Mouse (Mus musculus) induced T-regulatory cell, adult 2 months (primary cell): Measurements from ENCODE around the gene Cyp3a25.
"Not testable (repeated sequence)": the region's sequence is repeated elsewhere in the genome, so short reads cannot be mapped to it uniquely, and the experiment has no call there.

Experiments used
- DNase-seq: peaks from one replicate; pipeline ENCODE4 v3.0.0-alpha.2; 2012; ENCODE audit warnings: low read depth

The Cyp3a25 gene

GRCm38 (mm10) chr5:146009509-146009908 is at the start of gene Cyp3a25:
Gene Cyp3a25, minus strand, starts transcription at chr5:146009618.
- DNase-seq = not testable (repeated sequence)

DNA sequence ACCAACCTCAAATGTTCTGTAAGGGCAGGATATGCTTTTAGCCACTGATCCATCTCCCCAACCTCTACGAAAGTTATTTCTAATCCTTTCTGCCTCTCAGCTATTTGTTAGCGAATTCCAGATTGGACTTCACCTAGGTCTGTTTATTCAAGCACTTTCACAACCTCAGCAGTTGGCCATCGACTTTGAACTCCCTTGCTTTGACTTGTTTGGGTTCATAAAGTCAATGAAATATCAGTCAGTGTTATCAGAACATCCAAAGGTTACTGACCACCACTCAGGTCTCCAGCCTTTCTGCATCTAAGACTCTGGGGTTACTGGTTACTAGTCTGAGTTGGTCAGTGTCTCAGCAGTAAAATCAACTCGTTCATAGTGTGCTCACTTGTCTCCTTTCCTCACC is 11.7 kb upstream of the Cyp3a25 start:
- no peak for DNase-seq

- DNase-seq = no peak
These were observed 8.9 kb upstream of the Cyp3a25 start for GRCm38 (mm10) chr5:146018275-146018674.

DNA sequence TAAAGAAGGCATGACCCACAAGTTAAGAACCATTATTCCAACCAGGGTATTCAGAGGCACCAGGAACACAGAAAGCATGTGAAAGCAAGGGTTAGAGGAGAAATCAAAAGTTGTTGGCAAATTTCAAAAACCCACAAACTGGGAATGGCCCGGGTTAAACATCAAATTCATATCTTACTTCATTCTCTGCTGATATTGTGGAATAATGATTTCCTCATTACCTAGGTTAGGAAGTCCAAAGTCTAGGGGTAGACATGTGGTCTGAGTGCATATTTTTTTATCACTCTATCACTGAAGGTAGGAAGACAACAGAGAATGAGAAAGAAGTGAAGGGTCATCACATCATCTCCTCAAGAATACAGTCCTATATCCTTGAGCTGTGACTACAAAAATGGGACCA is 1.8 kb upstream of the Cyp3a25 start:
- no peak for DNase-seq

GRCm38 (mm10) chr5:145967080-145967479 is 42.3 kb downstream of the Cyp3a25 start:
- DNase-seq = no peak
